Mouse (Mus musculus): ENCODE measurements at regions not wholly inside any gene's neighbourhood (a gene's known extent, or its start where the extent isn't known, plus 50 kb on each side); places are given as distances from the start of the nearest gene placed in this dataset.

- Histone ChIP-seq H3K4me3 (ENCODE audit: insufficient read depth in 1 of 2, low read depth in 1 of 2, low read length in 2 of 2, poor library complexity in 1 of 2, severe bottlenecking in 1 of 2) (no peak overlapping the region), H3K9ac (ENCODE audit: insufficient read depth, low read depth, low read length, poor library complexity, severe bottlenecking) (no peak overlapping the region), H3K4me1 (ENCODE audit: control insufficient read depth in 2 of 2, insufficient read depth in 2 of 2, low read length in 2 of 2, poor library complexity in 1 of 2) (no peaks in the 10 kb centered on the region), H3K27ac (ENCODE audit: insufficient read depth, low read depth, low read length, poor library complexity, severe bottlenecking) (no peak overlapping the region), H3K9me3 (ENCODE audit: control insufficient read depth, insufficient read depth, low read depth, low read length) (no peaks in the 10 kb centered on the region), H3K36me3 (ENCODE audit: control insufficient read depth, insufficient read depth, low read length, poor library complexity, severe bottlenecking) (no peaks in the 10 kb centered on the region)
- TF ChIP-seq MAFK (IDR thresholded peaks at IDR 0.05; ENCODE audit: insufficient read depth, low read depth, low read length) (no peak), HCFC1 (IDR thresholded peaks at IDR 0.05; ENCODE audit: borderline replicate concordance, insufficient read depth, low read length) (no peak), ZNF384 (IDR thresholded peaks at IDR 0.05; ENCODE audit: low read depth, low read length) (no peak), ZC3H11A (IDR thresholded peaks at IDR 0.05; ENCODE audit: borderline replicate concordance, low read depth, low read length) (no peak), CHD2 (IDR thresholded peaks at IDR 0.05; ENCODE audit: low read depth, low read length) (no peak)
- in situ Hi-C loops (cut with MboI; ENCODE audit: low sequenced_read_pairs in 2 of 2, unreplicated experiment in 2 of 2): no loop called here
- DNase-seq (ENCODE audit: low read depth, low spot score): no peak
These were observed 385.1 kb downstream of the Rapgef2 start for GRCm38 (mm10) chr3:78901016-78901837.

- Histone ChIP-seq H3K4me1 (ENCODE audit: control insufficient read depth in 2 of 2, insufficient read depth in 2 of 2, low read length in 2 of 2, poor library complexity in 1 of 2) (no peaks in the 10 kb centered on the region), H3K36me3 (ENCODE audit: control insufficient read depth, insufficient read depth, low read length, poor library complexity, severe bottlenecking) (no peaks in the 10 kb centered on the region), H3K9ac (ENCODE audit: insufficient read depth, low read depth, low read length, poor library complexity, severe bottlenecking) (no peak overlapping the region), H3K9me3 (ENCODE audit: control insufficient read depth, insufficient read depth, low read depth, low read length) (no peaks in the 10 kb centered on the region), H3K4me3 (ENCODE audit: insufficient read depth in 1 of 2, low read depth in 1 of 2, low read length in 2 of 2, poor library complexity in 1 of 2, severe bottlenecking in 1 of 2) (no peak overlapping the region), H3K27ac (ENCODE audit: insufficient read depth, low read depth, low read length, poor library complexity, severe bottlenecking) (no peak overlapping the region)
- DNase-seq (ENCODE audit: low read depth, low spot score): no peak
- in situ Hi-C loops (cut with MboI; ENCODE audit: low sequenced_read_pairs in 2 of 2, unreplicated experiment in 2 of 2): no loop called here
- TF ChIP-seq ZC3H11A (IDR thresholded peaks at IDR 0.05; ENCODE audit: borderline replicate concordance, low read depth, low read length) (no peak), ZNF384 (IDR thresholded peaks at IDR 0.05; ENCODE audit: low read depth, low read length) (no peak), MAFK (IDR thresholded peaks at IDR 0.05; ENCODE audit: insufficient read depth, low read depth, low read length) (no peak), CHD2 (IDR thresholded peaks at IDR 0.05; ENCODE audit: low read depth, low read length) (no peak), HCFC1 (IDR thresholded peaks at IDR 0.05; ENCODE audit: borderline replicate concordance, insufficient read depth, low read length) (no peak)
These were observed 386.7 kb downstream of the Rapgef2 start for GRCm38 (mm10) chr3:78899446-78900230.

GRCm38 (mm10) chr3:78889326-78889725 is 397.0 kb downstream of the Rapgef2 start:
- no peak overlapping the region for H3K9ac ChIP-seq (ENCODE audit: insufficient read depth, low read depth, low read length, poor library complexity, severe bottlenecking)
- H3K27ac ChIP-seq (ENCODE audit: insufficient read depth, low read depth, low read length, poor library complexity, severe bottlenecking): no peak overlapping the region
- TF ChIP-seq HCFC1 (IDR thresholded peaks at IDR 0.05; ENCODE audit: borderline replicate concordance, insufficient read depth, low read length): no peak
- TF ChIP-seq ZNF384 (IDR thresholded peaks at IDR 0.05; ENCODE audit: low read depth, low read length): no peak
- no peak for TF ChIP-seq CHD2 (IDR thresholded peaks at IDR 0.05; ENCODE audit: low read depth, low read length)
- TF ChIP-seq MAFK (IDR thresholded peaks at IDR 0.05; ENCODE audit: insufficient read depth, low read depth, low read length): no peak
- TF ChIP-seq ZC3H11A (IDR thresholded peaks at IDR 0.05; ENCODE audit: borderline replicate concordance, low read depth, low read length): no peak
- in situ Hi-C loops (cut with MboI; ENCODE audit: low sequenced_read_pairs in 2 of 2, unreplicated experiment in 2 of 2): no loop called here
- H3K4me1 ChIP-seq (ENCODE audit: control insufficient read depth in 2 of 2, insufficient read depth in 2 of 2, low read length in 2 of 2, poor library complexity in 1 of 2): no peaks in the 10 kb centered on the region
- no peaks in the 10 kb centered on the region for H3K36me3 ChIP-seq (ENCODE audit: control insufficient read depth, insufficient read depth, low read length, poor library complexity, severe bottlenecking)
- no peak overlapping the region for H3K4me3 ChIP-seq (ENCODE audit: insufficient read depth in 1 of 2, low read depth in 1 of 2, low read length in 2 of 2, poor library complexity in 1 of 2, severe bottlenecking in 1 of 2)
- H3K9me3 ChIP-seq (ENCODE audit: control insufficient read depth, insufficient read depth, low read depth, low read length): no peaks in the 10 kb centered on the region
- no peak for DNase-seq (ENCODE audit: low read depth, low spot score)

- in situ Hi-C loops (cut with MboI; ENCODE audit: low sequenced_read_pairs in 2 of 2, unreplicated experiment in 2 of 2): no loop called here
- Histone ChIP-seq H3K36me3 (ENCODE audit: control insufficient read depth, insufficient read depth, low read length, poor library complexity, severe bottlenecking) (no peaks in the 10 kb centered on the region), H3K9me3 (ENCODE audit: control insufficient read depth, insufficient read depth, low read depth, low read length) (no peaks in the 10 kb centered on the region), H3K9ac (ENCODE audit: insufficient read depth, low read depth, low read length, poor library complexity, severe bottlenecking) (no peak overlapping the region), H3K4me3 (ENCODE audit: insufficient read depth in 1 of 2, low read depth in 1 of 2, low read length in 2 of 2, poor library complexity in 1 of 2, severe bottlenecking in 1 of 2) (no peak overlapping the region), H3K4me1 (ENCODE audit: control insufficient read depth in 2 of 2, insufficient read depth in 2 of 2, low read length in 2 of 2, poor library complexity in 1 of 2) (no peaks in the 10 kb centered on the region), H3K27ac (ENCODE audit: insufficient read depth, low read depth, low read length, poor library complexity, severe bottlenecking) (no peak overlapping the region)
- TF ChIP-seq HCFC1 (IDR thresholded peaks at IDR 0.05; ENCODE audit: borderline replicate concordance, insufficient read depth, low read length) (no peak), CHD2 (IDR thresholded peaks at IDR 0.05; ENCODE audit: low read depth, low read length) (no peak), ZC3H11A (IDR thresholded peaks at IDR 0.05; ENCODE audit: borderline replicate concordance, low read depth, low read length) (no peak), ZNF384 (IDR thresholded peaks at IDR 0.05; ENCODE audit: low read depth, low read length) (no peak), MAFK (IDR thresholded peaks at IDR 0.05; ENCODE audit: insufficient read depth, low read depth, low read length) (no peak)
- no peak for DNase-seq (ENCODE audit: low read depth, low spot score)
These were observed 401.6 kb downstream of the Rapgef2 start for GRCm38 (mm10) chr3:78884715-78885114.

All from ES-E14 (cell line).